Mouse (Mus musculus) midbrain, embryonic 15.5 days (tissue): ENCODE measurements around the gene Acod1. TPM values are rescaled to one million over a fixed set of nuclear protein-coding genes. Genes with fewer than 3 reads are reported as not detected.

Source experiments
- ATAC-seq: fragments of 200-750 bp; cut with Nextera tagmentation; replicated peaks from 2 replicates; pipeline ENCODE4 v1.8.0; 2017; ENCODE audit warnings: moderate TSS enrichment
- H3K27ac ChIP-seq: fragments of 300-500 bp; sonication (generic); 2 replicates; pipeline ENCODE4 v1.5.1; 2015; ENCODE audit warnings: mild to moderate bottlenecking, inconsistent platforms
- H3K27me3 ChIP-seq: fragments of 300-500 bp; sonication (generic); replicated peaks from 2 replicates; pipeline ENCODE4 v1.6.1; 2015; ENCODE audit warnings: inconsistent platforms
- H3K36me3 ChIP-seq: fragments of 300-500 bp; sonication (generic); replicated peaks from 2 replicates; pipeline ENCODE4 v1.6.1; 2015; ENCODE audit warnings: inconsistent platforms
- H3K4me1 ChIP-seq: fragments of 300-500 bp; sonication (generic); 2 replicates; pipeline ENCODE4 v1.6.1; 2015; ENCODE audit warnings: inconsistent platforms
- H3K4me2 ChIP-seq: fragments of 300-500 bp; sonication (generic); 2 replicates; pipeline ENCODE4 v1.6.1; 2015; ENCODE audit warnings: inconsistent platforms, mild to moderate bottlenecking, moderate library complexity
- H3K4me3 ChIP-seq: fragments of 300-500 bp; sonication (generic); 2 replicates; pipeline ENCODE4 v1.5.1; 2015; ENCODE audit warnings: mild to moderate bottlenecking, inconsistent platforms
- H3K9ac ChIP-seq: fragments of 300-500 bp; sonication (generic); 2 replicates; pipeline ENCODE4 v1.6.1; 2015; ENCODE audit warnings: mild to moderate bottlenecking, inconsistent platforms
- H3K9me3 ChIP-seq: fragments of 300-500 bp; sonication (generic); 2 replicates; pipeline ENCODE4 v1.6.1; 2016; ENCODE audit warnings: inconsistent platforms
- WGBS: fragments of 180-500 bp; shearing (Covaris S2); methylation state at CpG from one replicate; pipeline ENCODE4 v1.1.7; 2015; ENCODE audit warnings: mixed read lengths; 5-methylcytosine and 5-hydroxymethylcytosine counted together
- polyA plus RNA-seq: library from polyadenylated mRNA; unstranded; fragments of >200 nt; fragmentation: Nextera tagmentation; extraction: Ambion mirVana; gene quantifications from 2 replicates; pipeline ENCODE4 v1.2.1, GENCODE M21; 2015

The Acod1 gene
- polyA plus RNA-seq, 1 experiment from 2014 or later: not detected

DNA sequence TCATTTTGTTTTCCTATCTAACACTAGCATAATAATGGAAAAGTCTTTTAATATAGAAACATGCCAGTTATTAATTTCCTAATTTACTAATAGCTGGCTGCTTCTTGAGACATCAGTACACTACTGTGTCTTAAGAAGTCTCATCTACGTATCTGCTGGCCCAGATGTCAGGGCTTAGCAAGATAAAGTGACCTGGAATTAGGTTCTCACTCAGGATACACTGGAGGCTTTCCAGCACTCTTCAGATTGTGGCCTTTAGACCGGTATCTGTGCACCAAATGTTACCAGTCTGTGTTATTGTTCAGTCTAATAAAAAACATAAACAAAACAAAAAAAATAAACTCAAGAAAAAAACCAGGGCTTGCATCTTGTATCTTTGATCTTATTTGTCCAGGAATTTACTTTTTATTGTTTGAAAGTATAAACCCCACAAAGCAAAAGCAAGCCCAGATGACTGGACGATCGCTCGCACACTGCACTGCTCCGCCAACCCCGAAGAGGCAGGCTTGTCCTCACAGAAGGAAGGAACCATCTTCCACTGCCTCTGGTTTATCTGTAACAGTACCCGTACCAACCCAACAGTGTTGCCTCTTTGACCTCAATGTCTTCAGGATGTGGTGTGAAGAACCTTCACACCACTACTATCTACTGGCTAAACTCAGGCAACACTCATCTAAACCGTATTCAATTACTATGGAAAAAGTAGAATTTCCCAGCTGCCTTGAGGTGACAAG is 30.7 kb downstream of the Acod1 start:
- Histone ChIP-seq H3K36me3 (no peaks in the 10 kb centered on the region), H3K9ac (no peak overlapping the region), H3K4me2 (no peak overlapping the region), H3K27me3 (no peaks in the 10 kb centered on the region), H3K4me1 (no peaks in the 10 kb centered on the region), H3K27ac (no peak overlapping the region), H3K9me3 (no peaks in the 10 kb centered on the region), H3K4me3 (no peak overlapping the region)
- no peak for ATAC-seq
- 93% methylated on average over 9 of the region's 9 CpGs for WGBS

DNA sequence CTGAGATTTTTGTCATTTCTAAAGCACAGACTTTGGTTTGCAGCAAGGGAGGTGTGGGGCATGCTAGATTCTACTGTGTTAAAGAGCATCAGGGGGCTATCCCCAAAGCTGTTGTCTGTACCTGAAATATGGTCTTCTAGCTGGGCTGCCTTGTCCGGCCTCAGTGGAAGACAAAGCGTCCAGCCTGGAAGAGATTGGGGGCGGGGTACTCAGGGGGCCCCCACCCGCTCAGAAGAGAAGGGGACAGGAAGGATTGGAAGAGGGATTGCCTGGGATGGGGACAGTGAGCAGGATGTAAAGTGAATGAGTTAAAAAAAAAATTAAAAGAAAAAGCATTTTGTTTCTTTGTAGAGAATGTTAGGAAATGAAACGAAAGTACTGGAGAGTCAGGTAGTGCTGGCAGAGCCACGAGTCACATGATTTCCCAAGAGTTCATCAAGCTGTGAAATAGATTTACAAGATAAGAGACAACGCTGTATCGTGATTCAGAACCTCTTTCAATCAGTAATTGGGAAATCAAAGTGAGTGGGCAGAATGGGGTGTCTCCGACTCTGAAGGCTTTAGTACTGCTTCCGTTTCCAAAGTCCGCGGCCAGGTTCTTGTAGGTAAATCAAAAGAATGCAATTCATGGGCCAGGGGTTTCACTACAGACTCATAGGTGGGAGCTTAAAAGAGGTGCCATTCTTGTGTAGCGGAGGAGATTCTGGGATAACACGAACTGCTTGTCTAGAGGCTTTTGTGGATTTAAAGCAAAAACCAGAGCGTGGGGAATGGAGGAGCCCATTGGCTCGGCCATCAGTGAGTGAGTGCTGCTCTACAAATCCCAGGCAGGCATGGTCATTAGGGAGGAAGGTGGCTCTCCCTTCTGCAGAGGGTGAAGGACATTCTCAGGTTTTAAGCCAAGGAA is 31.5 kb downstream of the Acod1 start:
- Histone ChIP-seq H3K27me3 (no peaks in the 10 kb centered on the region), H3K9me3 (no peaks in the 10 kb centered on the region), H3K27ac (no peak overlapping the region), H3K9ac (no peak overlapping the region), H3K36me3 (peaks cover 6% of the 10 kb centered on the region; the same call in 1 of the 2 replicates), H3K4me2 (no peak overlapping the region), H3K4me1 (no peaks in the 10 kb centered on the region), H3K4me3 (no peak overlapping the region)
- no peak for ATAC-seq
- WGBS: 84% methylated on average over 16 of the region's 16 CpGs

DNA sequence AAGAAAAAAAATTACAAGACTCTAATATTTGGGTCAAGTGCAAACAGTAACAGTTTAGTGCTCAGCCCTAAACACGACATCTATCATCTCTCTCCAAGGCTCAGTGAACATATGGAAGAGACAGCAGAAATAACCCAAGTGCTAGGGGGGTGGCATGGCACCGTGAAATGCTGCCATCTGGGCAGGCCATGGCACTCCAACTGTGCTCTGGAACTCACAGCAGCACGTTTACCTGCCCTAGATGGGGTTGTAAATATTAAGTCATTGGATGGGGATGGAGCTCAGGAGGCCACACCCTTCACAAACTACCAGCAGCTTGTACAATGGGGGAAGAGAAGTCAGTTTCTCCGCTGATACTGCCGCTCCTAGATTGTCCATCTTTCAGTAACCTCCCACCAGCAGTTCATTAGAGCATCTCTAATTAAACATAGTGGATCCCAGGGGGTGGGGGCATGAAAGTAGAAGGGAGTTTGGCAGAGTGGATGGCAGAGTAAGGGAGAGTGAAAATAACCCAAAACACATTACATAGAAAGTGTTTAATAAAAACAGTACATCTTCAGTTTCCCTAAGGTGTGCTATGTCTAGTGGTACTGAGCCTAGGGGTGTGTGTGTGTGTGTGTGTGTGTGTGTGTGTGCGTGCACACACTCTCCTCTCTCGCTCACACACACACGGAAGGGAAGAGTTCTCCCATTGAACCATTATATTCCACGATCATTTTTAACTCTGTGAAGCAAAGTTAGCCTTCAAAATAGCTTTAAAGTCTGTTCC is 32.6 kb downstream of the Acod1 start:
- no peak overlapping the region for H3K27ac ChIP-seq
- peaks cover 6% of the 10 kb centered on the region; the same call in 1 of the 2 replicates for H3K36me3 ChIP-seq
- H3K9ac ChIP-seq: no peak overlapping the region
- whole genome bisulfite sequencing: 87% methylated on average over 9 of the region's 9 CpGs
- no peak overlapping the region for H3K4me2 ChIP-seq
- H3K4me3 ChIP-seq: no peak overlapping the region
- no peaks in the 10 kb centered on the region for H3K4me1 ChIP-seq
- peak; percentile 24; the same call in 1 of the 2 replicates for ATAC-seq
- no peaks in the 10 kb centered on the region for H3K27me3 ChIP-seq
- no peaks in the 10 kb centered on the region for H3K9me3 ChIP-seq

DNA sequence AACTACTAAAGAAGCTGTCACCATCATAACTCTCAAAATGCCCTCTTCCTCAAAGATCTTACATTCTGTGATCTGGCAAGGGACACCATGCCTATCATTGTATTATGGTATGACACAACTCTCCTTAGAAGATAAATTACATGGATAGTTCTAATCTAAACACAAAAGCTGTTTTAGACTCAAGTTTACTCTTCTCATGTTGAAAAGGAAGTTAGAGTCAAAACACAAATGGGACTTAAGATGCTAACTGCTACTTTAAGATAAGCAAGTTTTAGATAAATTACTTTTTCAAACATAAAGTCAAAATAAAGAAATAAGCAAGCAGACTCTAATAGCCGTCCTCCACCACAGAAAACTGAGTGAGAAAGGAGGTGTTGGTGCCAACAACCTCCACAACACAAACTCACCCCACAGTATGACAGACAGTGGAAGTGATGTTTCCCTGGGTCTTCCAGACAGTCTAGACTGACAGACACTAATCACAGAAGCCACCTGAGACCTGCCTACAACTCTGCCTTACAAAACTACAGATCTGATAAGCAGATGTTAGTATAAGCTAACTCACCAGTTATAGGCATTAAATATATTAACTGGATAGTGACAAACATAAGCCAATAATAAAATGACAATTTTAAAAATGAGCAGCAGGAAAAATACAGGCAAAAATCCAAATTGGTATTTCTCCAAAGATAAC is 39.2 kb downstream of the Acod1 start:
- H3K4me3 ChIP-seq: no peak overlapping the region
- H3K9ac ChIP-seq: no peak overlapping the region
- peaks cover 26% of the 10 kb centered on the region for H3K36me3 ChIP-seq
- no peaks in the 10 kb centered on the region for H3K4me1 ChIP-seq
- ATAC-seq: no peak
- no peak overlapping the region for H3K4me2 ChIP-seq
- H3K27me3 ChIP-seq: no peaks in the 10 kb centered on the region
- no peaks in the 10 kb centered on the region for H3K9me3 ChIP-seq
- 90% methylated on average over 1 of the region's 1 CpGs for WGBS
- no peak overlapping the region for H3K27ac ChIP-seq

DNA sequence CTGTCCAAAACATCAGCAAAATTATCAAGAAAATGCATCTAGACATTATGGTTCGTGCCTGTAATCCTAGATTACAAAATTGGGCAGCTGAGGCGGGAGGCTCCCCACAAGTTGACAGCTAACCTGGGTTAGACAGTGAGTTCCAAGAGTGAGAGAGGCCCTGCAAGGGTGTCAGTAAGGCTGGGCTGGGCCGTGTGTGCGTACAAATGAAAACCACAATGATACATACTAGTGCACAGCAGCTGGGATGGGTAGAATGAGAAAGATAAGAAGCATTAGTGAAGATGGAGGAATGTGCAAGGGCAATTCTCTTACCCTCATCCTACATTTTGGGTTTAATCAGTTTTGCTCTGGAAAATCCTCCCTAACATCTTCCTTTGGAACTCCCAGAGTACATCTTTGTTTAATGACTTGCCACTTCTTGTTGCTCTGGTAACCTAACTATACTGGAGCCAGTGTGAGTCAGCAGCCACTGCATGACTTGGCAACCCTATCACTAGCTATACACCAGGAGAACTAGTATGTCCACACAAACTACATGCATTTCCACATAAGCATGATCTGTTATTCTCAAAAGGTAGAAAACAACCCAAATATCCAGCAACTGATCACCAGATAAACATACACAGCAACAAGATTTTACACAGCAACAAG is 40.0 kb downstream of the Acod1 start:
- Histone ChIP-seq H3K36me3 (peaks cover 26% of the 10 kb centered on the region), H3K4me1 (no peaks in the 10 kb centered on the region), H3K9me3 (no peaks in the 10 kb centered on the region), H3K4me3 (no peak overlapping the region), H3K9ac (no peak overlapping the region), H3K4me2 (no peak overlapping the region), H3K27me3 (no peaks in the 10 kb centered on the region), H3K27ac (no peak overlapping the region)
- 99% methylated on average over 4 of the region's 4 CpGs for WGBS
- no peak for ATAC-seq

DNA sequence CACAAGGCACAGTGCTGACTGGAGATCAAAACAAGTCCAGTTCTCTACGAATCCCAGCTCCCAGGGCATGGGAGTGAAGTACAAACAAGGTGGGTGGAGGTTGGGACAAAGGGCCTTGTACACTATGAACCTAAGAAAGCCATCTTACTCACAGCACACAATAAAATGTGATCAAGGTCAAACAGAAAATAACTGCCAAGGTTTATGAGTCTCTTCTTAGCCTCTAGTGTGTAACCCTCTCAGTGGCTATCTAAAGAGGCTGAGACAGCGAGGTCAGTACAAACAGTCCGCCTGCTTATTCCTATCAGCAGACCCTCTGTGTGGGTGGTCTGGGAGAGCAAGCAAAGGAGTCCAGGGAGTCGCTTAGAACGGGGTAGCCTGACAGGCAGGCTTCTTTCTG is 41.1 kb downstream of the Acod1 start:
- Histone ChIP-seq H3K4me2 (no peak overlapping the region), H3K9me3 (no peaks in the 10 kb centered on the region), H3K4me3 (no peak overlapping the region), H3K9ac (no peak overlapping the region), H3K36me3 (peaks cover 23% of the 10 kb centered on the region), H3K27ac (no peak overlapping the region), H3K4me1 (no peaks in the 10 kb centered on the region), H3K27me3 (no peaks in the 10 kb centered on the region)
- WGBS: 89% methylated on average over 5 of the region's 5 CpGs
- ATAC-seq: no peak

DNA sequence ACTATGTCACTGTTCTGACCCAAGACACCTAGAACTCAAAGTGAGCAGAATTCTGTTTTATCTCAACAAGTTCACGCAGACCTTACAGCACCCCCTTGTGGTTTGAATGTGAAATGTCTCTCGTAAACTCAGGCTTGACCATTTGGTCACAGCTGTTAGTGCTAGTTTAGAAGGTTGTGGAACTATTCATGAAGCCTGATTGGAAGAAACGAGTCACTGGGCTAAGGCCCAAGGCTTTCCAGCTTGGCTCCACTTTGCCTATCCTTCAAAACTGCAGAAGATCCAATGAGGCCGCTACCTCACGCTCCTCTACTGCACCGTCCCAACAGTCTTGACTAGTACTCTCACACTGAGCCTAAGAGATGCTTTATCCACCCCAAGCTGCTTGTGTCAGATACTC is 41.8 kb downstream of the Acod1 start:
- Histone ChIP-seq H3K27me3 (no peaks in the 10 kb centered on the region), H3K4me2 (no peak overlapping the region), H3K4me3 (no peak overlapping the region), H3K4me1 (no peaks in the 10 kb centered on the region), H3K9ac (no peak overlapping the region), H3K9me3 (no peaks in the 10 kb centered on the region), H3K36me3 (peaks cover 19% of the 10 kb centered on the region), H3K27ac (no peak overlapping the region)
- 76% methylated on average over 6 of the region's 6 CpGs for WGBS
- no peak for ATAC-seq

DNA sequence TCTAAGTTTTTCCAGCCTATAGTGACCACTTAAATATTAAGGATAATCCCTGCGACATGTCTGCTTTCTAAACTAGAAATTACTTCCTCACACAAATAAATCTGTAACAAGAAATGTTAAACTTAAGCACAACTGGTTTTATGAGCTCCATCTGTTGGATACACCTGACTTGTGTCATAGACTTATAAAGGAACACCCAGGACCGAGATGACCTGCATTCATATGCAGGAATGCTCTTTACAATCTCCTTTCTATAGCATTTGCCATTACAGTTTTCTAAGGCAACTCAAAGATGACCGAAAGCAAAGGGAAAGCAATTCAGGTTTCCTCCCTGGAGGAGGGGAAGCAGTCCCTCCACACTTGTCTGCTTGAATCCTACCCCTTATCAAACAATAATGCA is 46.5 kb downstream of the Acod1 start:
- Histone ChIP-seq H3K4me2 (no peak overlapping the region), H3K9ac (no peak overlapping the region)

DNA sequence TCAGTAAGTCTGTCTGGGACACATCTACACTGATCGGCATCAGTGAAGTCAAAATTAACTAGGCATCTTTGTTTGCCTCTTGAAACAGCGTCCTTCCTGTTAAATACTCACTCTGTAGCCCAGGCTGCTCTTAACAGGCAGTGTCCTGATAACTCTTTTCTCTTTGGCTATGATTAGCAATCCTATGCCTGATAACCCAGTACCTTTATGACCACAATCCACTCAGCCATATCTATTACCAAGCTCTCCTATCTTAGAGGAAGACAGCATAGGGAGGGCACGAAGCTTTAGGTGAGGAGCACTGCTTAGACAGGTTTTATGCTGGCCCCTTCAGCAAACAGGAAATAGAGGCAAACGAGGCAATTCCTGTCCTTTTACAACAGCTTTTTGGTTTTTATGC is 46.9 kb downstream of the Acod1 start:
- Histone ChIP-seq H3K27ac (no peak overlapping the region), H3K9ac (no peak overlapping the region), H3K27me3 (no peaks in the 10 kb centered on the region), H3K36me3 (peaks cover 2% of the 10 kb centered on the region), H3K4me2 (no peak overlapping the region), H3K9me3 (no peaks in the 10 kb centered on the region), H3K4me1 (peaks cover 31% of the 10 kb centered on the region), H3K4me3 (no peak overlapping the region)
- ATAC-seq: no peak
- WGBS: 86% methylated on average over 4 of the region's 4 CpGs

More for the DNA sequence above, 46.5 kb downstream of the Acod1 start:
- H3K27me3 ChIP-seq: no peaks in the 10 kb centered on the region
- H3K4me1 ChIP-seq: peaks cover 31% of the 10 kb centered on the region
- no peak for ATAC-seq
- H3K27ac ChIP-seq: no peak overlapping the region
- peaks cover 5% of the 10 kb centered on the region for H3K36me3 ChIP-seq
- no peak overlapping the region for H3K4me3 ChIP-seq
- H3K9me3 ChIP-seq: no peaks in the 10 kb centered on the region
- WGBS: 89% methylated on average over 3 of the region's 3 CpGs

DNA sequence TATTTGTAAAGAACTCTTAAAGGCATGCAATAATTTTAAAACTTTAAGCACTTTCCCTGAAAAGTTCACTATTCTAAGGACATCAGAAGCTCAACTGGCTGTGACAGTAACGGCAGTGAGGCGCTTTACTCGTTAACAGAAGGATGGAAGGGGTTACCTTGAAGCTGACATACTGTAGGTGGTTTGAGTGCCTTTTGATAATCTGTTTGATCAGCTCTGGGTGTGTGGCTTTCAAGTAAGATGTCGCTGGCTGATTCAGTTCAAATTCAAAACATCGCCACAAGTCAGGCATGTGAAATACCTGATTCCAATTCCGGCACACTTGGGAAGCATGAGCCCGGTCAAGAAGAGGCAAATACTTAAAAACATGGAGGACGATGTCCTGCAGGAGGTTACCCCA is 48.3 kb downstream of the Acod1 start:
- H3K27me3 ChIP-seq: no peaks in the 10 kb centered on the region
- H3K9me3 ChIP-seq: no peaks in the 10 kb centered on the region
- WGBS: 85% methylated on average over 8 of the region's 8 CpGs
- no peak overlapping the region for H3K4me3 ChIP-seq
- ATAC-seq: no peak
- H3K36me3 ChIP-seq: no peaks in the 10 kb centered on the region
- no peak overlapping the region for H3K9ac ChIP-seq
- peaks cover 31% of the 10 kb centered on the region for H3K4me1 ChIP-seq
- H3K27ac ChIP-seq: no peak overlapping the region
- H3K4me2 ChIP-seq: no peak overlapping the region

DNA sequence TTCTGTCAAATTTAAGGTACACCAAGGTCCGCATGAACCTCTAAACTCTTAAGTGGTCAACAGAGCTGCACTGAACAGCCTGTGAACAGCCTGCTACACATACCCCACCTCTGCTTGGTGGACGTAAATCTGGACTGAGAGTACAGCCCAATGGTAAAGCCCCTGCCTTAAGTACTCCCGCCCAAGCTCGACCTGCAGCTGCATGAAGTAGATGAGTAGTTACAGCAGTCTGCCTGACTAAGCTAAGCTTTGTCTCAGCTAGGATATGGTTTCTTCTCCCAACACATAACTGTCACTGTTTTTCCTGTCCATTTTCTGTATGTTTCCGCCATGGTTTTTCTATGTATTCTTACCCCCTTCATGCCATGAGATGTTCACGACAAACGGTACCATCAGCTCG is 49.0 kb downstream of the Acod1 start:
- H3K27ac ChIP-seq: no peak overlapping the region
- peaks cover 31% of the 10 kb centered on the region for H3K4me1 ChIP-seq
- H3K9me3 ChIP-seq: no peaks in the 10 kb centered on the region
- H3K9ac ChIP-seq: no peak overlapping the region
- WGBS: 91% methylated on average over 8 of the region's 8 CpGs
- H3K36me3 ChIP-seq: no peaks in the 10 kb centered on the region
- H3K4me3 ChIP-seq: no peak overlapping the region
- ATAC-seq: no peak
- H3K27me3 ChIP-seq: no peaks in the 10 kb centered on the region
- H3K4me2 ChIP-seq: no peak overlapping the region
